Mouse (Mus musculus) thymus, adult 2 months (tissue): Measurements from ENCODE around the gene St7l.
"Not testable (repeated sequence)": the region's sequence is repeated elsewhere in the genome, so short reads cannot be mapped to it uniquely, and the experiment has no call there.

Experiments
- CTCF ChIP-seq: fragments of 200-500 bp; IDR thresholded peaks from 2 replicates; pipeline ENCODE4 v1.5.1; 2012; ENCODE audit warnings: mild to moderate bottlenecking, control low read depth, low read length, moderate library complexity, borderline replicate concordance; ENCODE audit not compliant: control insufficient read depth, poor library complexity, insufficient read depth; ENCODE audit errors: extremely low read depth
- POLR2A ChIP-seq: fragments of 200-500 bp; IDR thresholded peaks from 2 replicates; pipeline ENCODE4 v1.6.1; 2012; ENCODE audit warnings: mild to moderate bottlenecking, low read length, control low read depth, moderate library complexity; ENCODE audit not compliant: control insufficient read depth, poor library complexity, insufficient read depth; ENCODE audit errors: extremely low read depth

DNA sequence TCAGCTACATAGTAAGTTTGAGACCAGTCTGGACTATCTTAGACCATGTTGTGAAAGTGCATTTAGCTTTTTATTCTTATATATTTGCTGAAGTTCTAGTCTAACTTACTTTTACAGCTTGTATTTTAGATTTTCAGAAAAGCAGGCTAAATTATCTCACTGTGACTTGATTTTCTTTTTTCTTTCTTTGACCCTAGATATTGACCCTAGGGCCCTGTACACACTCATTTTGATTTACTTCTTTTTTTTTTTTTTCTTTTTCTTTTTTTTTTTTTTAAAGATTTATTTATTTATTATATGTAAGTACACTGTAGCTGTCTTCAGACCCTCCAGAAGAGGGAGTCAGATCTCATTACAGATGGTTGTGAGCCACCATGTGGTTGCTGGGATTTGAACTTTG is 2.9 kb downstream of the St7l start:
- not testable (repeated sequence) for TF ChIP-seq POLR2A, CTCF
